Mouse (Mus musculus) myocyte (in vitro differentiated cells): ENCODE measurements around the gene Scn11a. TPM values are rescaled to one million over a fixed set of nuclear protein-coding genes. Genes with fewer than 3 reads are reported as not detected.
A peak's percentile ranks its signal among the peaks of the same experiment; 100 is the strongest.

Experiments
- H3K27me3 ChIP-seq: one replicate; pipeline ENCODE4 v1.6.1; 2011; ENCODE audit not compliant: control insufficient read depth, insufficient read depth, insufficient read length
- H3K36me3 ChIP-seq: one replicate; pipeline ENCODE4 v1.6.1; 2011; ENCODE audit not compliant: control insufficient read depth, insufficient read depth
- H3K4me2 ChIP-seq: one replicate; pipeline ENCODE4 v1.6.1; 2011; ENCODE audit warnings: low read depth, control low read depth
- H3K4me3 ChIP-seq: one replicate; pipeline ENCODE4 v1.5.1; 2011; ENCODE audit warnings: mild to moderate bottlenecking, control low read depth, moderate library complexity
- H3K79me2 ChIP-seq: one replicate; pipeline ENCODE4 v1.6.1; 2011; ENCODE audit not compliant: control insufficient read depth, insufficient read depth
- H3ac ChIP-seq: one replicate; pipeline ENCODE4 v1.6.1; 2011; ENCODE audit not compliant: control insufficient read depth, insufficient read length
- CEBPB ChIP-seq: IDR thresholded peaks from 2 replicates; pipeline ENCODE4 v1.6.1; 2011; ENCODE audit warnings: mild to moderate bottlenecking, moderate library complexity; ENCODE audit not compliant: poor library complexity, insufficient read depth, severe bottlenecking
- E2F4 ChIP-seq: IDR thresholded peaks from one replicate; pipeline ENCODE4 v1.6.1; 2011; ENCODE audit warnings: mild to moderate bottlenecking, control low read depth, moderate library complexity; ENCODE audit not compliant: insufficient read depth
- MAX ChIP-seq: IDR thresholded peaks from one replicate; pipeline ENCODE4 v1.6.1; 2011; ENCODE audit warnings: low read depth, mild to moderate bottlenecking, control low read depth
- MYOD1 ChIP-seq, 3 experiments: IDR thresholded peaks; one replicate each; pipeline ENCODE4 v1.6.1; 2011; ENCODE audit warnings: control low read depth in 2 of 3, low read depth in 2 of 3, mild to moderate bottlenecking in 2 of 3, moderate library complexity in 1 of 3; ENCODE audit not compliant: insufficient read length in 2 of 3, control insufficient read depth in 1 of 3
- MYOG ChIP-seq, 3 experiments: IDR thresholded peaks; one replicate each; pipeline ENCODE4 v1.6.1; 2011; ENCODE audit warnings: control low read depth in 2 of 3, low read depth in 2 of 3, mild to moderate bottlenecking in 2 of 3; ENCODE audit not compliant: insufficient read length in 2 of 3, control insufficient read depth in 1 of 3, insufficient read depth in 1 of 3
- POLR2A ChIP-seq: IDR thresholded peaks from one replicate; pipeline ENCODE4 v1.6.1; 2011; ENCODE audit warnings: low read depth, mild to moderate bottlenecking, control low read depth, moderate library complexity; ENCODE audit not compliant: insufficient read length
- POLR2AphosphoS2 ChIP-seq: IDR thresholded peaks from one replicate; pipeline ENCODE4 v1.6.1; 2011; ENCODE audit warnings: low read depth, control low read depth; ENCODE audit not compliant: insufficient read length
- REST ChIP-seq: IDR thresholded peaks from one replicate; pipeline ENCODE4 v1.6.1; 2011; ENCODE audit warnings: mild to moderate bottlenecking, control low read depth, moderate library complexity; ENCODE audit not compliant: insufficient read depth, insufficient read length
- SRF ChIP-seq: IDR thresholded peaks from one replicate; pipeline ENCODE4 v1.6.1; 2011; ENCODE audit warnings: low read depth; ENCODE audit not compliant: control insufficient read depth, insufficient read length
- TCF12 ChIP-seq: IDR thresholded peaks from one replicate; pipeline ENCODE4 v1.6.1; 2011; ENCODE audit warnings: mild to moderate bottlenecking, control low read depth; ENCODE audit not compliant: poor library complexity, insufficient read depth, severe bottlenecking
- TCF3 ChIP-seq: IDR thresholded peaks from one replicate; pipeline ENCODE4 v1.6.1; 2011; ENCODE audit warnings: low read depth, control low read depth; ENCODE audit not compliant: insufficient read length
- USF1 ChIP-seq: IDR thresholded peaks from one replicate; pipeline ENCODE4 v1.6.1; 2011; ENCODE audit warnings: low read depth, mild to moderate bottlenecking, control low read depth, moderate library complexity
- polyA plus RNA-seq: library from polyadenylated mRNA; unstranded; fragments of >200 nt; fragmentation: generic; extraction: Trizol; gene quantifications from one replicate; pipeline ENCODE4 v1.2.1, GENCODE M21; 2012; ENCODE audit warnings: missing spikeins

Gene Scn11a
- polyA plus RNA-seq, 1 experiment: 0.01 TPM

DNA sequence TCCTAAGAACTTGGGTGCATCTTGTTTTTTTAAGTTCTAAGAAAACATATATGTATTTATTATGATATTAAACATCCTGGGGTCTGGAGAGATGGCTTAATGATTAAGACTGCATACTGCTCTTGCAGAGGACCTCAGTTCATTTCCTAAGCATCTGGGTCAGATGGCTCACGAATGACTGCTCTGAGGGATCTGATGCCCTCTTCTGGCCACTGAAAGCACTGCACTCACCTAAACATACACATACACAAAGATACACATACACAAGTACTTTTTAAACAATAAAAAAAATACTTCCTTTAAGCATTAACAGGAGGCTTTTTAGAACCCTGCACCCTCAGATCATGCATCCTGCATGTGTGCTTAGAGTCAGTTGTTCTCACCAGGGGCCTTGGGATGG lies 65.8 kb downstream of the Scn11a start:
- Histone ChIP-seq H3K36me3 (no peaks in the 10 kb centered on the region), H3K4me3 (no peak overlapping the region), H3K4me2 (no peak overlapping the region), H3K79me2 (no peaks in the 10 kb centered on the region), H3K27me3 (peaks cover 12% of the 10 kb centered on the region), H3ac (no peak overlapping the region)
- TF ChIP-seq E2F4: no peak
- no peak for TF ChIP-seq MYOG (IDR thresholded peaks at IDR 0.05; ENCODE audit: control insufficient read depth in 1 of 3, insufficient read depth in 1 of 3, insufficient read length in 2 of 3, low read depth in 2 of 3)
- TF ChIP-seq MAX: no peak
- no peak for TF ChIP-seq POLR2A
- no peak for TF ChIP-seq USF1
- TF ChIP-seq CEBPB: no peak
- no peak for TF ChIP-seq MYOD1 (IDR thresholded peaks at IDR 0.05; ENCODE audit: control insufficient read depth in 1 of 3, insufficient read length in 2 of 3, low read depth in 2 of 3)
- no peak for TF ChIP-seq SRF

DNA sequence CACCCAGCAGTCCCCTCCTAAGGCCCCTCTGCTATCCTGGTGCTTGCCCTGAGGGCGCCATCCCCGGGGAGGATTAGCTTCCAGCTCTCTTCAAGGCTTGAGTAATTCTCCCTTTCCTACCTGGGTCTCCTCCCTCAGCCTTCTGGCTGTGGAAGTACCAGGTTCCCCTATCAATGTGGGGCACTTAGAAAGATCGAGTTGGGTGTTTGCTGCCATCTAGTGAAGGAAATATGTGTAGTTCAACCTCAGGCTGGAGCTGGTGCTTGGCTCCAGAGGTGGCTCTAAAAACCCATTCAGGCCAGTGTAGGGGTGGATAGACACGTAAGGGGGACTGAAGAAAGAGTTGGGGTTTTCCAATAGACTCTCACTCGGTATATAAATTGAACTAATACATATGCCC lies 73.7 kb downstream of the Scn11a start:
- Histone ChIP-seq H3K4me3 (no peak overlapping the region), H3K79me2 (no peaks in the 10 kb centered on the region), H3K4me2 (no peak overlapping the region), H3ac (no peak overlapping the region), H3K36me3 (no peaks in the 10 kb centered on the region), H3K27me3 (peaks cover 18% of the 10 kb centered on the region)
- no peak for TF ChIP-seq MAX
- TF ChIP-seq TCF12: no peak
- no peak for TF ChIP-seq POLR2A
- TF ChIP-seq POLR2AphosphoS2: no peak
- TF ChIP-seq USF1: no peak

DNA sequence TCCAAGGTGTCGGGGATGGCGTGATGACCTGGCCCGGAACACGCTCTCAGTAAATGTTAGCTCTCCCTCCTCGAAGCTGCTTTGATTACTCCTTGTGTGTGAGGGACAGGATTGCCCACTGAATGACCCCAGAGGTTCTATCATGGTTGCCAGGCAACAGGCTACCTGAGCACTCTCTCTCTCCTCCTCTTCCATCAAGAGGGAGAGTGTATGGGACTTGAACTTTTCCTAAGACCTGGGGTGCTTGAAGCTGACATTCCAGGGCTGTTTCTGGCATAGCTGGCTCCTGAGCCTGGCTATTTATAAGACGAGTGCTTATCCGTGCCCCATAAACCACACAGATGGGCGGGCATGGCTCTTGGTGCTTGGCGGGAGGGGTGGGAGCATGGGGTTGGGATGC lies 76.1 kb downstream of the Scn11a start:
- peaks cover 3% of the 10 kb centered on the region for H3K27me3 ChIP-seq
- no peak overlapping the region for H3ac ChIP-seq
- H3K36me3 ChIP-seq: no peaks in the 10 kb centered on the region
- H3K4me3 ChIP-seq: no peak overlapping the region
- TF ChIP-seq E2F4 (no peak), USF1 (no peak), TCF3 (no peak), POLR2AphosphoS2 (no peak), MYOD1 (IDR thresholded peaks at IDR 0.05; ENCODE audit: control insufficient read depth in 1 of 3, insufficient read length in 2 of 3, low read depth in 2 of 3) (no peak), MYOG (IDR thresholded peaks at IDR 0.05; ENCODE audit: control insufficient read depth in 1 of 3, insufficient read depth in 1 of 3, insufficient read length in 2 of 3, low read depth in 2 of 3) (no peak), MAX (no peak), POLR2A (no peak), SRF (no peak), TCF12 (no peak), REST (no peak), CEBPB (no peak)
- no peaks in the 10 kb centered on the region for H3K79me2 ChIP-seq
- H3K4me2 ChIP-seq: no peak overlapping the region

DNA sequence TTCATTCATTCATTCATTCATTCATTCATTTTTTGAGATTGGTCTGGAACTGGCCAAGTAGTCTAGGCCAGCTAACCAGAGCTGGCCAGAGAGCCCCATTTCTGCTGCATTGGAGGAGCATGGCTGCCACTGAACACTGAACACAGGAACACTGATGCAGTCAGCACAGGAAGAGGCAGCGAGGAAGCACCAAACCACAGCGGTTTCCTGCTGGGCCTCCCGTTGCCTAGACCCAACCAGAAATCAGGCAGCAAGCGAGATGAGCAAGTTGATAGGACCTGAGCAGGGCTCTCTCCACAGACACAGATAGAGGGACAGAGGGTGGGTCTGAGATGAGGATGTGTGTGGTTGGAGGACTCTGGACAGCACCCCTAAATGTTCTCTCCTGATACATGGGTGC lies 81.4 kb downstream of the Scn11a start:
- H3K4me2 ChIP-seq: no peak overlapping the region
- no peaks in the 10 kb centered on the region for H3K36me3 ChIP-seq
- TF ChIP-seq REST (no peak), CEBPB (no peak), TCF12 (no peak), SRF (no peak), E2F4 (no peak), TCF3 (no peak), MYOD1 (IDR thresholded peaks at IDR 0.05; ENCODE audit: control insufficient read depth in 1 of 3, insufficient read length in 2 of 3, low read depth in 2 of 3) (no peak), MYOG (IDR thresholded peaks at IDR 0.05; ENCODE audit: control insufficient read depth in 1 of 3, insufficient read depth in 1 of 3, insufficient read length in 2 of 3, low read depth in 2 of 3) (no peak), MAX (no peak), USF1 (no peak), POLR2A (no peak), POLR2AphosphoS2 (no peak)
- H3ac ChIP-seq: no peak overlapping the region
- no peaks in the 10 kb centered on the region for H3K79me2 ChIP-seq
- H3K4me3 ChIP-seq: no peak overlapping the region
- no peaks in the 10 kb centered on the region for H3K27me3 ChIP-seq

DNA sequence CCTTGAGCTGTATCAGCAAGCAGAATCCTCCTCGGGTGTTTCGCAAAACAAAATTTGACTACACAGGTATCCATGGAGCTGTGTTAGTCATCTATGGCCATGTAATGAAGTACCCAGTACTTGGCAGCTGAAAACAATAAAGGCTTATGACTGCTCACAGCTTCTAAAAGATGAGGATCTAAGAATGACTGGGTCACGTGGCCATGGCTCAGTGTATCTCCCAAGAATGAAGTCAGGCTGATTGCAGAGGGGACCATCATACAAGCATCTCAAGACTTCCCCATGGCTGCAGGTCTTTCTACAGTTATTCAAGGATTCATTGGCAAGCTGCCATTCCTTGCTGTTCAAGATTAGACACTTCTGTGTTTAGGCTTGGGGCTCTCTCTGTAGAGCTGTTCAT lies 81.9 kb downstream of the Scn11a start:
- Histone ChIP-seq H3K36me3 (no peaks in the 10 kb centered on the region), H3K4me3 (no peak overlapping the region), H3K79me2 (no peaks in the 10 kb centered on the region), H3K27me3 (no peaks in the 10 kb centered on the region), H3ac (no peak overlapping the region), H3K4me2 (no peak overlapping the region)
- TF ChIP-seq MYOG (IDR thresholded peaks at IDR 0.05; ENCODE audit: control insufficient read depth in 1 of 3, insufficient read depth in 1 of 3, insufficient read length in 2 of 3, low read depth in 2 of 3) (no peak), CEBPB (no peak), TCF12 (no peak), SRF (no peak), USF1 (peak; percentile 45), POLR2A (no peak)
